Mouse (Mus musculus) C2C12 (cell line): ENCODE measurements at regions not wholly inside any gene's neighbourhood (a gene's known extent, or its start where the extent isn't known, plus 50 kb on each side); places are given as distances from the start of the nearest gene placed in this dataset.

ENCODE experiments used
- H3K27me3 ChIP-seq: one replicate; pipeline ENCODE4 v1.6.1; 2011; ENCODE audit not compliant: control insufficient read depth, insufficient read depth, insufficient read length
- H3K36me3 ChIP-seq: one replicate; pipeline ENCODE4 v1.6.1; 2011; ENCODE audit not compliant: control insufficient read depth, insufficient read depth
- H3K4me3 ChIP-seq: one replicate; pipeline ENCODE4 v1.5.1; 2011; ENCODE audit warnings: mild to moderate bottlenecking, control low read depth; ENCODE audit not compliant: poor library complexity, insufficient read depth, severe bottlenecking
- H3K79me2 ChIP-seq: one replicate; pipeline ENCODE4 v1.6.1; 2011; ENCODE audit not compliant: control insufficient read depth, insufficient read depth
- H3K79me3 ChIP-seq: one replicate; pipeline ENCODE4 v1.6.1; 2011; ENCODE audit warnings: low read depth, control low read depth
- H3ac ChIP-seq: one replicate; pipeline ENCODE3; 2011; ENCODE audit warnings: low read depth; ENCODE audit not compliant: control insufficient read depth, insufficient read length
- CEBPB ChIP-seq: IDR thresholded peaks from one replicate; pipeline ENCODE4 v1.6.1; 2011; ENCODE audit warnings: low read depth, mild to moderate bottlenecking, control low read depth, moderate library complexity
- CTCF ChIP-seq: IDR thresholded peaks from one replicate; pipeline ENCODE4 v1.5.1; 2011; ENCODE audit not compliant: control insufficient read depth, insufficient read depth, insufficient read length
- FOSL1 ChIP-seq: IDR thresholded peaks from one replicate; pipeline ENCODE4 v1.8.0; 2011; ENCODE audit warnings: mild to moderate bottlenecking, low read length; ENCODE audit not compliant: poor library complexity, insufficient read depth, severe bottlenecking
- MAX ChIP-seq: IDR thresholded peaks from one replicate; pipeline ENCODE4 v1.6.1; 2011; ENCODE audit warnings: mild to moderate bottlenecking, control low read depth
- MYOD1 ChIP-seq: IDR thresholded peaks from one replicate; pipeline ENCODE4 v1.6.1; 2011; ENCODE audit warnings: low read depth; ENCODE audit not compliant: control insufficient read depth, insufficient read length
- MYOG ChIP-seq: IDR thresholded peaks from one replicate; pipeline ENCODE4 v1.6.1; 2011; ENCODE audit not compliant: control insufficient read depth, insufficient read length; ENCODE audit errors: extremely low read depth
- USF1 ChIP-seq: IDR thresholded peaks from one replicate; pipeline ENCODE4 v1.6.1; 2011; ENCODE audit warnings: low read depth, mild to moderate bottlenecking, control low read depth, moderate library complexity

- no peak overlapping the region for H3ac ChIP-seq
- no peaks in the 10 kb centered on the region for H3K79me2 ChIP-seq
- TF ChIP-seq FOSL1 = no peak
- TF ChIP-seq CEBPB = no peak
- no peak for TF ChIP-seq MAX
- no peak for TF ChIP-seq CTCF
- TF ChIP-seq MYOD1 = no peak
- H3K4me3 ChIP-seq = no peak overlapping the region
- no peaks in the 10 kb centered on the region for H3K36me3 ChIP-seq
- H3K27me3 ChIP-seq = no peaks in the 10 kb centered on the region
- H3K79me3 ChIP-seq = no peaks in the 10 kb centered on the region
These were observed 299.0 kb upstream of the Irx4 start for GRCm38 (mm10) chr13:72961291-72961690.

- H3ac ChIP-seq = no peak overlapping the region
- no peaks in the 10 kb centered on the region for H3K79me3 ChIP-seq
- no peak overlapping the region for H3K4me3 ChIP-seq
- no peaks in the 10 kb centered on the region for H3K27me3 ChIP-seq
- TF ChIP-seq CTCF = no peak
- TF ChIP-seq USF1 = no peak
- no peak for TF ChIP-seq MAX
- TF ChIP-seq CEBPB = no peak
- TF ChIP-seq MYOD1 = no peak
- H3K79me2 ChIP-seq = no peaks in the 10 kb centered on the region
- H3K36me3 ChIP-seq = no peaks in the 10 kb centered on the region
These were observed 288.1 kb upstream of the Irx4 start for GRCm38 (mm10) chr13:72972165-72972564.

DNA sequence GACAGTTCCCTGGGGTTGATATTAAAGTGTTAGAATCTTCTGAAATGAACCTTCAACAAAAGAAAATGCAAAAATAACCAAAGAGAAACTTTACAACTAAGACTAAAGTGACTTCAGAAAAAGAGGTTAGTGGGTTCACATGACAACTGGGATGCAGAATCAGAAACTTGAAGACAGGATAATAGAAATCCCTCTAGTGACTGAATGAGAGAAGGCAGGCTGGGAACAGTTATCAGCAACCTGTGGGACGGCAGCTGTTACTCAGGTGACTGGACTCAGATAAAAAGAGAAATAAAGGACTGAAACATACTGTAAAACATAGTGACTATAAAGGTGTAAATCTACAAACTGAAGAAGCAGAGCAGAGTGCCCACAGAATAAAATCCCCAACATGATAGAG, 287.4 kb upstream of the Irx4 start:
- no peaks in the 10 kb centered on the region for H3K27me3 ChIP-seq
- H3ac ChIP-seq = no peak overlapping the region
- no peaks in the 10 kb centered on the region for H3K79me3 ChIP-seq
- no peak overlapping the region for H3K4me3 ChIP-seq
- no peaks in the 10 kb centered on the region for H3K79me2 ChIP-seq
- H3K36me3 ChIP-seq = no peaks in the 10 kb centered on the region
- no peak for TF ChIP-seq MYOD1

GRCm38 (mm10) chr13:72977213-72977612, 283.1 kb upstream of the Irx4 start:
- Histone ChIP-seq H3K79me2 (no peaks in the 10 kb centered on the region), H3K27me3 (no peaks in the 10 kb centered on the region), H3K4me3 (no peak overlapping the region), H3ac (no peak overlapping the region), H3K79me3 (no peaks in the 10 kb centered on the region), H3K36me3 (no peaks in the 10 kb centered on the region)
- TF ChIP-seq MYOG (no peak), MAX (no peak), MYOD1 (no peak), CTCF (no peak), CEBPB (no peak), USF1 (no peak), FOSL1 (no peak)

GRCm38 (mm10) chr13:72977971-72978370, 282.3 kb upstream of the Irx4 start:
- no peak overlapping the region for H3ac ChIP-seq
- no peaks in the 10 kb centered on the region for H3K79me2 ChIP-seq
- TF ChIP-seq MAX = no peak
- TF ChIP-seq MYOG = no peak
- no peak for TF ChIP-seq FOSL1
- TF ChIP-seq CTCF = no peak
- TF ChIP-seq MYOD1 = no peak
- no peak for TF ChIP-seq CEBPB
- no peak for TF ChIP-seq USF1
- no peaks in the 10 kb centered on the region for H3K27me3 ChIP-seq
- no peak overlapping the region for H3K4me3 ChIP-seq
- no peaks in the 10 kb centered on the region for H3K79me3 ChIP-seq
- H3K36me3 ChIP-seq = no peaks in the 10 kb centered on the region

DNA sequence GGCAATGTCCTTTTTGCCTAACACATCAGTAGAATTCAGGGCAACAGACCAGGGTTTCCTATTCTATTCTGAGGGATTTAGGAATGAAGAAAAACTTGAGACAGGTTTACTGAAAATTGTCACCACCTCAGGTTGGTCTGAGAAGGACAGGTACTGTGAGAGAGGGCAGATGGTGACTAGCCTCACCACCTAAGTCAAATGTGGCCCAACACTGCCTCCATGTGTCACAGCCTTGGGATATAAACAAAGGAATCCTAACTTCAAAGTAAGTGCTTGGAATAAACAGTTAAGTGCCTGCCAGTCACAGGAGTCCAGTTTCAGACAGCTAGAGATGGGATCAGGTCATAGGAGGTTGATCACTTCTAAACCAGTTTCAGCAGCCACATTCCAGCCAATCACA, 281.3 kb upstream of the Irx4 start:
- no peaks in the 10 kb centered on the region for H3K79me2 ChIP-seq
- no peaks in the 10 kb centered on the region for H3K36me3 ChIP-seq
- TF ChIP-seq CTCF (no peak), MAX (no peak), CEBPB (no peak), MYOG (no peak), MYOD1 (no peak)
- no peak overlapping the region for H3K4me3 ChIP-seq
- H3ac ChIP-seq = no peak overlapping the region
- H3K79me3 ChIP-seq = no peaks in the 10 kb centered on the region
- no peaks in the 10 kb centered on the region for H3K27me3 ChIP-seq

GRCm38 (mm10) chr13:72992589-72993409, 267.5 kb upstream of the Irx4 start:
- H3K79me3 ChIP-seq = no peaks in the 10 kb centered on the region
- no peak overlapping the region for H3ac ChIP-seq
- TF ChIP-seq MYOD1 (no peak), CEBPB (no peak), MYOG (no peak), USF1 (no peak), FOSL1 (no peak), MAX (no peak)
- no peaks in the 10 kb centered on the region for H3K36me3 ChIP-seq
- H3K27me3 ChIP-seq = no peaks in the 10 kb centered on the region
- H3K4me3 ChIP-seq = no peak overlapping the region
- no peaks in the 10 kb centered on the region for H3K79me2 ChIP-seq
